Mouse (Mus musculus) hindbrain, embryonic 13.5 days (tissue): ENCODE results near the gene March1. TPM values are rescaled to one million over a fixed set of nuclear protein-coding genes. Genes with fewer than 3 reads are reported as not detected.
A peak's percentile ranks its signal among the peaks of the same experiment; 100 is the strongest.

Experiments
- ATAC-seq: fragments of 200-750 bp; cut with Nextera tagmentation; 2 replicates; pipeline ENCODE4 v1.8.0; 2017; ENCODE audit warnings: moderate TSS enrichment; ENCODE audit not compliant: low FRiP score
- H3K27ac ChIP-seq: fragments of 300-500 bp; sonication (generic); 2 replicates; pipeline ENCODE4 v1.5.1; 2015; ENCODE audit warnings: inconsistent platforms, mild to moderate bottlenecking, moderate library complexity
- H3K27me3 ChIP-seq: fragments of 300-500 bp; sonication (generic); 2 replicates; pipeline ENCODE4 v1.6.1; 2015; ENCODE audit warnings: mild to moderate bottlenecking, inconsistent platforms
- H3K36me3 ChIP-seq: fragments of 300-500 bp; sonication (generic); 2 replicates; pipeline ENCODE4 v1.6.1; 2015; ENCODE audit warnings: mild to moderate bottlenecking, inconsistent platforms
- H3K4me1 ChIP-seq: fragments of 300-500 bp; sonication (generic); replicated peaks from 2 replicates; pipeline ENCODE4 v1.6.1; 2015; ENCODE audit warnings: inconsistent platforms
- H3K4me2 ChIP-seq: fragments of 300-500 bp; sonication (generic); 2 replicates; pipeline ENCODE4 v1.6.1; 2015; ENCODE audit warnings: inconsistent platforms, mild to moderate bottlenecking, moderate library complexity
- H3K4me3 ChIP-seq: fragments of 300-500 bp; sonication (generic); 2 replicates; pipeline ENCODE4 v1.5.1; 2015; ENCODE audit warnings: mild to moderate bottlenecking, inconsistent platforms
- H3K9ac ChIP-seq: fragments of 300-500 bp; sonication (generic); 2 replicates; pipeline ENCODE4 v1.6.1; 2015; ENCODE audit warnings: mild to moderate bottlenecking, inconsistent platforms
- H3K9me3 ChIP-seq: fragments of 300-500 bp; sonication (generic); 2 replicates; pipeline ENCODE4 v1.6.1; 2016; ENCODE audit warnings: inconsistent platforms
- WGBS: fragments of 180-500 bp; shearing (Covaris S2); methylation state at CpG from one replicate; pipeline ENCODE4 v1.1.7; 2015; 5-methylcytosine and 5-hydroxymethylcytosine counted together
- polyA plus RNA-seq: library from polyadenylated mRNA; unstranded; fragments of >200 nt; fragmentation: Nextera tagmentation; extraction: Ambion mirVana; gene quantifications from 2 replicates; pipeline ENCODE4 v1.2.1, GENCODE M21; 2015

March1 gene
- polyA plus RNA-seq: 35.9 and 39.6 TPM in 2 replicates

DNA sequence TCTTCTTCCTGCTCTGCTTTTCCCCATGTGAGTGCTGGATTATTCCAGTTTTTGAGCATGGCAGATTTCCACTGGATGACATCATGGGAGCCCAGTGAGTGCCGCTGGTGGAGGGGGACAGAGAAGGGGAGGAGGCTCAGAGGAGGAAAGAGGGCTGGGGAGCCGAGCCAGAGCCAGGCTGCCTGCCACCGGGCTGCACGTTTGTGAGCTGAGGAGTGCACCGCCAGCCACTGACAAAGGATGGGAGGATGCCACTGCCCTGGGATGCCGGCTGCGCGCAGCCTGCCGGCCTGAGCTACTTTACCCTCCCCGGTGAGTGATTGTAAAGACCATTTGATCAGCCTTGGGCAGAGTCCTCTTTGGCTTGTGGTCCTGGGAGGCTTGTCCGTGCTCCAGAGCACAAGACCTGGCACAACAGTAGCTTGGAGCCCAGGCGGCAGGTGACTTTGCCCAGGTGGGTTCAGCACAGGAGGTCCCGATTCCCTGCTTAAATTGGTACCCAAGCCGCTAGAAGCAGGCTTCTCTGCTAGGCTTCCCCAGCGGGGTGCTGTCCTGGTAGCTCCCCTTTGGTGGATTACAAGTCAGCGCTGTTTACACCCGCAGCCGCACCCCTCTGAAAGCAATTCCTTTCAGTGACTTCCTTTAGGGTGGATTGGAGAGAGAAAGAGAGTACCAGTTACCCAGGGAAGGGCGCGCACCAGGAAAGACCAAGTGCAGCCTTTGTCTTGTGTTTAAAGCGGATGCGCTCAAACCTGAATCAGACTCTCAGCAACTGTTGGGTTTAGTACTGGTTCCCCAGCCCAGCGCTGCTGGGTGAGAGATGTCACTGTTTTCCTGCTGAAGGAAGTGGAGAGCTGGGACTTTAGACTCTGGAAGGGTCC, at the start of gene March1:
Gene March1, plus strand, starts transcription at position 30 of the 881 bp plus-strand sequence.
- Histone ChIP-seq H3K4me3 (peak within 1 kb of the TSS; percentile 52), H3K9me3 (no peaks in the 10 kb centered on the region), H3K36me3 (no peaks in the 10 kb centered on the region), H3K9ac (peak within 1 kb of the TSS; percentile 80), H3K4me1 (0 out of 2 replicates have a peak, but pooled peaks cover 3% of the 10 kb centered on the region), H3K27me3 (peaks cover 14% of the 10 kb centered on the region; the same call in 1 of the 2 replicates), H3K4me2 (peak within 1 kb of the TSS; percentile 59), H3K27ac (peak within 1 kb of the TSS; percentile 83)
- ATAC-seq: peak; percentile 94
- under 1% methylated on average over 23 of the region's 23 CpGs for WGBS

DNA sequence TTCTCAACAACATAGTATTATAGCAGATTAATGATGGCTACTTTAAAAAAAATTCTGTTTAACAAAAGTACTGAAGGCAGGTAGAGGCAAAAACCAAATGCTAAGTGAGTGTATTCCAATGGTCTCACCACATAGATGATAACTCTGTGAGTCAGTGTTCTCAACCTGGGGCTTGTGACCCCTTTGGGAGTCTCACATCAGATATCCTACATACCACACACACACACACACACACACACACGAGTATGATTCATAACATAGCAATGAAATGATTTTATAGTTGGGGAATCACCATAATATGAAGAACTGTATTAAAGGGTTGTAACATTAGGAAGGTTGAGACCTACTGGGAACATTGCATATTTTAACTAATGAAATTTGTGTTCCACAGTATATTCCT, 30.8 kb upstream of the March1 start:
- no peak overlapping the region for H3K4me3 ChIP-seq
- H3K4me1 ChIP-seq: no peaks in the 10 kb centered on the region
- no peaks in the 10 kb centered on the region for H3K9me3 ChIP-seq
- H3K9ac ChIP-seq: no peak overlapping the region
- no peak overlapping the region for H3K4me2 ChIP-seq
- ATAC-seq: no peak
- H3K27ac ChIP-seq: no peak overlapping the region
- H3K36me3 ChIP-seq: no peaks in the 10 kb centered on the region
- WGBS: 59% methylated on average over 1 of the region's 1 CpGs
- H3K27me3 ChIP-seq: no peaks in the 10 kb centered on the region

DNA sequence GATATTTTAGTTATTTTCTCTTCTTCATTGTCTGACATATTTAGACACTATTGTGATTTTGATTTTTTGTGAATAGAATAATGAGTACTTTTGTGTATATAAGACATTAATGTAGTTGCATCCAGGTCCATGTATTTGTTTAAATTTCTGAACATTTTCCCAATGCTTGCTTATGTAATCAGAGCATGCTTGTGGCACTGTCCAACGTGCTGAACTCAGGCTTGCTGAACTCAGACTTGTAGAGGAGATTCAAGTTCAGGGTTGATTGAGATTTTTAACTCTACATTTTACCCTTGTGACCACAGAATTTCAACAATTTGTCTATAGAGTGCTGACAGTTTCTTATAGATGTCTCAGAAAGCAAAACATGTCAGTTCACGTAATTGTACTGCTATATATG, 14.5 kb upstream of the March1 start:
- Histone ChIP-seq H3K27ac (no peak overlapping the region), H3K4me3 (no peak overlapping the region), H3K4me1 (no peaks in the 10 kb centered on the region), H3K4me2 (no peak overlapping the region), H3K27me3 (no peaks in the 10 kb centered on the region), H3K9ac (no peak overlapping the region), H3K36me3 (no peaks in the 10 kb centered on the region), H3K9me3 (no peaks in the 10 kb centered on the region)
- no peak for ATAC-seq
- 48% methylated on average over 2 of the region's 2 CpGs for WGBS

GRCm38 (mm10) chr8:65609509-65609908, 8.2 kb upstream of the March1 start:
- ATAC-seq: no peak
- Histone ChIP-seq H3K9ac (no peak overlapping the region), H3K4me1 (no peaks in the 10 kb centered on the region), H3K4me3 (no peak overlapping the region), H3K36me3 (no peaks in the 10 kb centered on the region), H3K27ac (no peak overlapping the region), H3K9me3 (no peaks in the 10 kb centered on the region), H3K4me2 (no peak overlapping the region), H3K27me3 (no peaks in the 10 kb centered on the region)
- WGBS: 65% methylated on average over 2 of the region's 2 CpGs

GRCm38 (mm10) chr8:65618966-65619365, 1.3 kb downstream of the March1 start:
- Histone ChIP-seq H3K36me3 (no peaks in the 10 kb centered on the region), H3K27me3 (peaks cover 14% of the 10 kb centered on the region; the same call in 1 of the 2 replicates), H3K27ac (0 out of 2 replicates have a peak overlapping the region, but pooled peaks have one; percentile 83), H3K4me3 (peak overlapping the region; percentile 52), H3K9me3 (no peaks in the 10 kb centered on the region), H3K9ac (peak overlapping the region; percentile 80), H3K4me1 (0 out of 2 replicates have a peak, but pooled peaks cover 3% of the 10 kb centered on the region), H3K4me2 (peak overlapping the region; percentile 59)
- 28% methylated on average over 7 of the region's 7 CpGs for WGBS
- no peak for ATAC-seq

DNA sequence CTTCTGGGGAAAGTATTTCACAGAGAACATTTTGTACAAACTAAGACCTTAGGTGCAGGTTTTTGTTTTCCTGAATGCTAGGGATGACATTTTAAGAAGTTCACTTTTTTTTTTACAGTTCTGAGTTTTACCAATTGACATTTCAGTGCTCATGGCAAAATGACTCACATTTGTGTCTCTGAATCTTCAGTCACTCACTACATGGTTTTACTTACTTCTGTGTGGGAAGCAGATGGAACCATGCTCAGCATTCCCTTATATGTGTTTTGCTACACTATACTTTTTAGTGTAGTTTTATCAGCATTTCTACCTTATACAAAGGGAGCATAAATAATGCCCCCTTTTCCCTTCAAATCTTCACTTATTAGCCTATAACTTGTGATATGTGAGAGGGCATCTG, 27.2 kb downstream of the March1 start:
- no peak overlapping the region for H3K4me2 ChIP-seq
- no peak overlapping the region for H3K4me3 ChIP-seq
- H3K9ac ChIP-seq: no peak overlapping the region
- no peaks in the 10 kb centered on the region for H3K9me3 ChIP-seq
- no peaks in the 10 kb centered on the region for H3K4me1 ChIP-seq
- no peaks in the 10 kb centered on the region for H3K36me3 ChIP-seq
- no peak for ATAC-seq
- no peaks in the 10 kb centered on the region for H3K27me3 ChIP-seq
- H3K27ac ChIP-seq: no peak overlapping the region

- Histone ChIP-seq H3K4me1 (no peaks in the 10 kb centered on the region), H3K9ac (no peak overlapping the region), H3K4me2 (no peak overlapping the region), H3K4me3 (no peak overlapping the region), H3K36me3 (no peaks in the 10 kb centered on the region), H3K27ac (no peak overlapping the region), H3K9me3 (no peaks in the 10 kb centered on the region), H3K27me3 (no peaks in the 10 kb centered on the region)
- 87% methylated on average over 1 of the region's 1 CpGs for WGBS
- no peak for ATAC-seq
Observed at GRCm38 (mm10) chr8:65645502-65645901, 27.8 kb downstream of the March1 start.

DNA sequence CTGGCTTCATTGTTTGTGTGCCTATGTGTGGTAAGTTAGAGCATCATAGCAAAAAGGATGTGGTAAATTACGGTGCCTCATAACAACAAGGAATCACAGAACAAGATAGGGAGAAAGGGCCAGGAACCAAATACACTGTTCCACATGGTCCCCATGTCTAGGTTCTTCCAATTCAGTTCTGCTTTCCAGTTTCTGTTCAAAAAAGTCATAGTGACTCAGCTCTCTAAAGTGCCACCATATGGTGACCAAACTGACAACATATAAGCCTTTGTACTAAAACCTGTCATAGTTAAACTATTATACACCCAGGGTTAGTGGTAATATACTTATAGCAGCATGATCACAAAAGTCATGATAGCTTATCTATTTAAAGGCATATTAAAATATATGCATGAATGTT, 28.2 kb downstream of the March1 start:
- Histone ChIP-seq H3K9ac (no peak overlapping the region), H3K4me3 (no peak overlapping the region), H3K36me3 (no peaks in the 10 kb centered on the region), H3K27me3 (no peaks in the 10 kb centered on the region), H3K9me3 (no peaks in the 10 kb centered on the region), H3K27ac (no peak overlapping the region), H3K4me1 (no peaks in the 10 kb centered on the region), H3K4me2 (no peak overlapping the region)
- no peak for ATAC-seq
- WGBS: 90% methylated on average over 1 of the region's 1 CpGs

GRCm38 (mm10) chr8:65655924-65656323, 38.2 kb downstream of the March1 start:
- no peak overlapping the region for H3K4me3 ChIP-seq
- H3K36me3 ChIP-seq: no peaks in the 10 kb centered on the region
- no peak overlapping the region for H3K4me2 ChIP-seq
- H3K27ac ChIP-seq: no peak overlapping the region
- no peak for ATAC-seq
- H3K9ac ChIP-seq: no peak overlapping the region
- WGBS: 88% methylated on average over 6 of the region's 6 CpGs
- no peaks in the 10 kb centered on the region for H3K9me3 ChIP-seq
- no peaks in the 10 kb centered on the region for H3K27me3 ChIP-seq
- H3K4me1 ChIP-seq: no peaks in the 10 kb centered on the region

DNA sequence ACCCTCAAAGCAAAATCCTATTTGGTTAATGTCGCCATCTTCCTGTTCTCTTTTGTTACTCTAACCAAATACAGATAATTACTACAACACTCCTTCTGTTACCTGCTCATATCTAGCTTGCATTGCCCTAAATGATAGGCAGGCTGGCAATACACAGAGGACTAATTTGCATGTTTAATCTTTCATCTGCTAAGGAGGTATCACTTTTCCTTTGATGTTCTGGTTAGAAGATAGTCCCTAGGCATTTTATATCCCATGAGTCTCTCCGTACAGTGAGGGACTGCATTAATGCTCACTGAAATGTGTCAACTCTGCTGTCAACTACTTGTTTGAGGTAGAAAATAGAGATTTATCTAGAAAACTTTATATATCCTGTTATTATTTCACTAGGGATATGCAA, 44.2 kb downstream of the March1 start:
- no peaks in the 10 kb centered on the region for H3K9me3 ChIP-seq
- H3K27ac ChIP-seq: no peak overlapping the region
- no peak overlapping the region for H3K4me3 ChIP-seq
- no peaks in the 10 kb centered on the region for H3K27me3 ChIP-seq
- 65% methylated on average over 2 of the region's 2 CpGs for WGBS
- no peaks in the 10 kb centered on the region for H3K4me1 ChIP-seq
- H3K4me2 ChIP-seq: no peak overlapping the region
- H3K9ac ChIP-seq: no peak overlapping the region
- ATAC-seq: no peak
- no peaks in the 10 kb centered on the region for H3K36me3 ChIP-seq

GRCm38 (mm10) chr8:65665786-65666185, 48.1 kb downstream of the March1 start:
- H3K9ac ChIP-seq: no peak overlapping the region
- H3K27ac ChIP-seq: no peak overlapping the region
- H3K27me3 ChIP-seq: no peaks in the 10 kb centered on the region
- no peak overlapping the region for H3K4me3 ChIP-seq
- no peaks in the 10 kb centered on the region for H3K9me3 ChIP-seq
- no peak for ATAC-seq
- no peaks in the 10 kb centered on the region for H3K4me1 ChIP-seq
- H3K4me2 ChIP-seq: no peak overlapping the region
- WGBS: 98% methylated on average over 2 of the region's 2 CpGs
- H3K36me3 ChIP-seq: no peaks in the 10 kb centered on the region

DNA sequence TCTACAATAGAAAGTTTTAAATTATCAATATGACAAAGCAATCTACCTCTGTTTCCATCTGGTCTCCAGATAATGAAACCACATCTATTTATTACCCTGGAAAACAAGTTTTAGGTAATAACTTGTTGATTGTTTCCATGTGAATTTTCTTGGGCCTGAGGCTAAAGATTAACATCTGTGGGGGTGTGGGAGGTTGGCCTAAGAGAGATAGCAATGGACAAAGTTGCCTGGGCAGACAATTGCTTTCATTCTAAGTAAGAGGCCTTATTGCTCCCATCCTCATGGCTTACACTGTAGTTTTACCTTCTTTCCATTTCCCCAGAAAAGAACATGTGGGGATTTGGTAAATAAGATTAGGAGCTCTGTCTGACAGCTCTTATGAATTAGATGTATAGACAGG, 125.4 kb downstream of the March1 start:
- H3K36me3 ChIP-seq: no peaks in the 10 kb centered on the region
- no peak overlapping the region for H3K4me3 ChIP-seq
- H3K27me3 ChIP-seq: no peaks in the 10 kb centered on the region
- no peak overlapping the region for H3K27ac ChIP-seq
- no peak overlapping the region for H3K4me2 ChIP-seq
- H3K9ac ChIP-seq: no peak overlapping the region
- no peak for ATAC-seq
- H3K4me1 ChIP-seq: no peaks in the 10 kb centered on the region
- no peaks in the 10 kb centered on the region for H3K9me3 ChIP-seq

GRCm38 (mm10) chr8:65775815-65776214, 158.1 kb downstream of the March1 start:
- Histone ChIP-seq H3K4me2 (no peak overlapping the region), H3K27ac (no peak overlapping the region), H3K9me3 (no peaks in the 10 kb centered on the region), H3K27me3 (no peaks in the 10 kb centered on the region), H3K9ac (no peak overlapping the region), H3K4me3 (no peak overlapping the region), H3K4me1 (no peaks in the 10 kb centered on the region; the same call in 1 of the 2 replicates), H3K36me3 (no peaks in the 10 kb centered on the region)
- WGBS: 56% methylated on average over 2 of the region's 2 CpGs
- no peak for ATAC-seq
